Mouse (Mus musculus) spleen, adult 2 months (tissue): Measurements from ENCODE around the gene Nav2.

Source experiments
- CTCF ChIP-seq: fragments of 200-500 bp; IDR thresholded peaks from 2 replicates; pipeline ENCODE4 v1.5.1; 2011; ENCODE audit warnings: mild to moderate bottlenecking, inconsistent platforms; ENCODE audit not compliant: insufficient read depth, insufficient read length, insufficient replicate concordance; ENCODE audit errors: extremely low read depth
- POLR2A ChIP-seq: fragments of 200-500 bp; IDR thresholded peaks from 2 replicates; pipeline ENCODE4 v1.6.1; 2011; ENCODE audit warnings: low read depth, low read length, inconsistent platforms

DNA sequence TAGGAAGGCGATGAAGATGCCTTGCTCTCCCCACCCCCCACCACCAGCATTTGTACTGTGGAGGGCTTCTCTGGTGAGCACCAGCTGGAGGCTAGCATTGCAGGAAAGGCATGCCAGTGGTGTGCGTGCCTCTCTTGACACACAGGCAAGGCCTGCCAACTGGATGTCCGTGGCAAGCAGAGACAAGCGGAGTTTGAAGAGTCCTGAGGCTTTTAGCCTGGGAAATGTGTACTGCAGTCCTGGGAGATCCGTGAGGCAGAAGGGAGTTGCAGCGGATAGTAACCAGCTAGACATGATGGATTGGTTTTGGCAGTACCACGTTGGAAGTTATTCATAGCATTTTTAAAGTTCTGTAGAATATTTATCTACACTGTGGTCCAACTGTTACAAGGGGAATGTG is 405.4 kb downstream of the Nav2 start:
- TF ChIP-seq CTCF (no peak), POLR2A (no peak)
